In the genomic region with DNA sequence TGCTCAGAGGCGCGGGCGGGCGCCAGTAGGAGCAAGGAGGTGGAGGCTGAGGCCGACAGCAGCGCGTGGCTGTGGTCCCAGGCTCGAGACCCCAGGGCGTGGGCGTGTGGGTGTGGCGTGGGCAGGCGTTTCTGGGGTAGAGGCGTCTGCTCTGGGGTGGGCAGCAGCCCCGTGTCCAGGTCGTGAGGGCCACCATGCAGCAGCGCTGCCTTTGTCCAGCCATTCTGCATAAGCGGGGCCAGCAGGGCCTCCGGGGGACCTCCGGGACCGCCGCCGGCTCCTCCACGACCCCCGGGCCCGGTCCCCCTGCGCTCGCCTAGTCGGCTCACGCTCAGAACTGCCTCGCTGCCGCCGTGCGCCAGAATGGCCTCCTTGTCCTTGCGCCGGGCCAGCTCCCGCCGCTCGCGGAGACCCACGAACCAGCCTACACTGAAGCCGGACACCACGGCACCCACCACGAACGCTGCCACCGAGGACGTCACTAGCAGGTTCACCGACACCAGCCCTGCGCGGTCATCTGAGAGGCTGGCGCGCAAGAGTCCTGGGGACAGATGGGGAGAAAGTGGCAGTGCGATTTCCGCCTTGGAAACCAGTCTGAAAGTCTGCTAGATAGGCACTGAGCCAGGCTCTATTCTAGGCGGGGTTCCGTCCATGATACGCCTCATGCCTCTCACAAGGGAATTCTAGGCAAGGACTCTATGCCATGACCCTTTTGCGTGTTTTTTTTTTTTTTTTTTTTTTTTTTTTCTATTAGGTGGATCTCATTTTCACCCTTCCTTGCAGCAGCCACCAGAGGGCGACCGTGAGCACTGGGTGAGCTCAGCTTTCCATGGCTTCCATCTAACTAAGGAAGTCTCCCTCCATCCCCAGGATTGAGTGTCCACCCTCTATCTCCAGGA, we compare ENCODE assay signal across 8 mouse cellular contexts. TPM values are rescaled to one million over a fixed set of nuclear protein-coding genes. Genes with fewer than 3 reads are reported as not detected.
DNase-seq lines count a peak whose midpoint lies in the region; ATAC-seq and TF ChIP-seq lines count a peak whose summit lies in the region.

No protein-coding gene starts in this region.

- peak; percentile 77 for TF ChIP-seq CTCF in G1E (IDR thresholded peaks at IDR 0.05; ENCODE audit: low read depth, low read length)

- H3K9me3 ChIP-seq in G1E (replicated peaks) = no peaks in the 10 kb centered on the region
- H3K9me3 ChIP-seq in limb, embryonic 11.5 days (ENCODE audit: control insufficient read depth, low read length) = peaks cover 7% of the 10 kb centered on the region; the same call in 1 of the 2 replicates
- peaks cover 10% of the 10 kb centered on the region; the same call in 1 of the 2 replicates for H3K9me3 ChIP-seq in midbrain, embryonic 16.5 days (replicated peaks; ENCODE audit: control insufficient read depth, low read length, poor library complexity, severe bottlenecking)

- 4% methylated on average over 57 of the region's 59 CpGs for WGBS in limb, embryonic 11.5 days
- WGBS in midbrain, embryonic 16.5 days = 16% methylated on average over 59 of the region's 59 CpGs

- peak; percentile 98 for DNase-seq in heart, adult 11 months
- DNase-seq in heart, postnatal 25 days (ENCODE audit: low spot score) = no peak
- peak; percentile 61 for DNase-seq in G1E (ENCODE audit: low spot score)
- DNase-seq in embryo, embryonic 11 days = peak; percentile 73
- peak; percentile 73 to 80 for DNase-seq in heart, postnatal 10 days
- DNase-seq in limb, embryonic 11.5 days (ENCODE audit: low spot score) = peak; percentile 80
- DNase-seq in ovary, postnatal 14 days (ENCODE audit: low spot score) = no peak

- peaks cover 60% of the 10 kb centered on the region for H3K27me3 ChIP-seq in G1E (ENCODE audit: insufficient read depth, low read length)
- peaks cover 51% of the 10 kb centered on the region for H3K27me3 ChIP-seq in limb, embryonic 11.5 days (ENCODE audit: control insufficient read depth, insufficient read depth, low read length)
- peaks cover 39% of the 10 kb centered on the region for H3K27me3 ChIP-seq in midbrain, embryonic 16.5 days (ENCODE audit: control insufficient read depth, insufficient read depth, low read depth, low read length)

- H3K36me3 ChIP-seq in G1E (replicated peaks) = peaks cover 34% of the 10 kb centered on the region
- H3K36me3 ChIP-seq in limb, embryonic 11.5 days (ENCODE audit: control insufficient read depth, insufficient read depth, low read length) = no peaks in the 10 kb centered on the region
- peaks cover 49% of the 10 kb centered on the region for H3K36me3 ChIP-seq in midbrain, embryonic 16.5 days (ENCODE audit: control insufficient read depth, insufficient read depth, low read length)

- peak overlapping the region; percentile 55 for H3K9ac ChIP-seq in limb, embryonic 11.5 days (ENCODE audit: low read length)
- no peak overlapping the region for H3K9ac ChIP-seq in midbrain, embryonic 16.5 days (ENCODE audit: low read depth, low read length)

- H3K4me3 ChIP-seq in G1E (ENCODE audit: low read depth, low read length) = no peak overlapping the region
- H3K4me3 ChIP-seq in limb, embryonic 11.5 days (ENCODE audit: low read depth, low read length) = peak overlapping the region; percentile 26
- no peak overlapping the region for H3K4me3 ChIP-seq in midbrain, embryonic 16.5 days (ENCODE audit: low read depth, low read length)

- intact Hi-C loops in heart, postnatal 25 days (cut with DNase I) = no loop called here
- intact Hi-C loops in heart, postnatal 10 days (cut with DNase I) = no loop called here

- H3K4me2 ChIP-seq in limb, embryonic 11.5 days (ENCODE audit: low read depth, severe bottlenecking) = peak overlapping the region; percentile 55
- H3K4me2 ChIP-seq in midbrain, embryonic 16.5 days (ENCODE audit: low read length) = peak overlapping the region; percentile 31; the same call in 1 of the 2 replicates

- ATAC-seq in G1E (ENCODE audit: extremely low read depth, insufficient number of reproducible peaks, low FRiP score, poor library complexity, severe bottlenecking) = no peak
- no peak for ATAC-seq in limb, embryonic 11.5 days (ENCODE audit: insufficient number of reproducible peaks, low FRiP score, low TSS enrichment, low read depth)
- ATAC-seq in midbrain, embryonic 16.5 days = no peak

- H3K4me1 ChIP-seq in G1E (ENCODE audit: insufficient read depth, low read depth, low read length) = peaks cover 5% of the 10 kb centered on the region
- H3K4me1 ChIP-seq in limb, embryonic 11.5 days (ENCODE audit: control insufficient read depth, insufficient read depth, low read length) = peaks cover 10% of the 10 kb centered on the region; the same call in 1 of the 2 replicates
- H3K4me1 ChIP-seq in midbrain, embryonic 16.5 days (ENCODE audit: control insufficient read depth, insufficient read depth, low read length) = 0 out of 2 replicates have a peak, but pooled peaks cover 4% of the 10 kb centered on the region

- H3K27ac ChIP-seq in limb, embryonic 11.5 days (replicated peaks; ENCODE audit: low read depth, low read length) = no peak overlapping the region
- no peak overlapping the region for H3K27ac ChIP-seq in midbrain, embryonic 16.5 days (ENCODE audit: low read length)

RNA-seq across cellular contexts. Expression of a gene that starts 2.8 kb away (rescaled TPM):
- 10 to 100 TPM; 53.8 to 55.0 TPM for total RNA-seq in heart, postnatal 25 days (2021)
- total RNA-seq in G1E (2014; fragmentation: Nextera tagmentation) (not detected in 2 replicates), G1E (2017) (not detected in 2 replicates)
- polyA plus RNA-seq in G1E (2012) = 0.04 TPM in 1 of 2 replicates, not detected in the other
- total RNA-seq in heart, postnatal 10 days (2021) = 10 to 100 TPM; 12.6 to 25.2 TPM
- 0.28 TPM in 1 of 2 replicates, not detected in the other for polyA plus RNA-seq in limb, embryonic 11.5 days (2014; fragmentation: Nextera tagmentation; extraction: Ambion mirVana)
- 0.25 and 0.30 TPM in 2 replicates for polyA plus RNA-seq in midbrain, embryonic 16.5 days (2015; fragmentation: Nextera tagmentation; extraction: Ambion mirVana)

RNA-seq across cellular contexts. Expression of a gene that starts 7.2 kb away (rescaled TPM):
- 100 to 1,000 TPM; 143 to 166 TPM for total RNA-seq in heart, postnatal 25 days (2021)
- total RNA-seq in G1E (2014; fragmentation: Nextera tagmentation) = not detected in 2 replicates
- 0.06 TPM in 1 of 2 replicates, not detected in the other for total RNA-seq in G1E (2017)
- not detected in 2 replicates for polyA plus RNA-seq in G1E (2012)
- 100 to 1,000 TPM; 126 to 166 TPM for total RNA-seq in heart, postnatal 10 days (2021)
- 0.16 and 0.43 TPM in 2 replicates for polyA plus RNA-seq in limb, embryonic 11.5 days (2014; fragmentation: Nextera tagmentation; extraction: Ambion mirVana)
- polyA plus RNA-seq in midbrain, embryonic 16.5 days (2015; fragmentation: Nextera tagmentation; extraction: Ambion mirVana) = 1.2 and 2.8 TPM in 2 replicates

RNA-seq across cellular contexts. Expression of a gene that starts 15.0 kb away (rescaled TPM):
- 100 to 1,000 TPM; 135 to 136 TPM for total RNA-seq in heart, postnatal 25 days (2021)
- total RNA-seq in G1E (2014; fragmentation: Nextera tagmentation) (not detected in 2 replicates), G1E (2017) (0.05 and 0.06 TPM in 2 replicates)
- not detected in 2 replicates for polyA plus RNA-seq in G1E (2012)
- total RNA-seq in heart, postnatal 10 days (2021) = 100 to 1,000 TPM in 1 of 2 experiments, 10 to 100 TPM in 1; 80.9 to 155 TPM
- polyA plus RNA-seq in limb, embryonic 11.5 days (2014; fragmentation: Nextera tagmentation; extraction: Ambion mirVana) = 0.09 TPM in 1 of 2 replicates, not detected in the other
- polyA plus RNA-seq in midbrain, embryonic 16.5 days (2015; fragmentation: Nextera tagmentation; extraction: Ambion mirVana) = 0.05 and 0.15 TPM in 2 replicates

RNA-seq across cellular contexts. Expression of a gene that starts 15.5 kb away (rescaled TPM):
- 1 to 10 TPM; 7.3 to 8.8 TPM for total RNA-seq in heart, postnatal 25 days (2021)
- total RNA-seq in G1E (2014; fragmentation: Nextera tagmentation) (2.7 and 4.0 TPM in 2 replicates), G1E (2017) (3.4 and 3.6 TPM in 2 replicates)
- 14.1 and 16.1 TPM in 2 replicates for polyA plus RNA-seq in G1E (2012)
- total RNA-seq in heart, postnatal 10 days (2021) = 10 to 100 TPM; 11.3 to 13.7 TPM
- 0.60 and 0.88 TPM in 2 replicates for polyA plus RNA-seq in limb, embryonic 11.5 days (2014; fragmentation: Nextera tagmentation; extraction: Ambion mirVana)
- polyA plus RNA-seq in midbrain, embryonic 16.5 days (2015; fragmentation: Nextera tagmentation; extraction: Ambion mirVana) = 13.2 and 14.4 TPM in 2 replicates

RNA-seq across cellular contexts. Expression of a gene that starts 37.7 kb away (rescaled TPM):
- total RNA-seq in heart, postnatal 25 days (2021) = 1 to 10 TPM; 2.2 to 2.5 TPM
- total RNA-seq in G1E (2014; fragmentation: Nextera tagmentation) (2.0 and 2.1 TPM in 2 replicates), G1E (2017) (2.8 and 3.2 TPM in 2 replicates)
- 1.0 and 1.1 TPM in 2 replicates for polyA plus RNA-seq in G1E (2012)
- total RNA-seq in heart, postnatal 10 days (2021) = 1 to 10 TPM; 5.8 to 8.4 TPM
- polyA plus RNA-seq in limb, embryonic 11.5 days (2014; fragmentation: Nextera tagmentation; extraction: Ambion mirVana) = 8.2 and 9.2 TPM in 2 replicates
- 10.5 and 10.8 TPM in 2 replicates for polyA plus RNA-seq in midbrain, embryonic 16.5 days (2015; fragmentation: Nextera tagmentation; extraction: Ambion mirVana)

Comparison
In these comparisons a context has a peak if more than half of its experiments do, and no peak if none do; other contexts are left out.
1. DNase-seq: peak in heart, adult 11 months (single experiment), G1E (single experiment), embryo, embryonic 11 days (single experiment), heart, postnatal 10 days (2 of 2) and limb, embryonic 11.5 days (single experiment); none in heart, postnatal 25 days (single experiment) and ovary, postnatal 14 days (single experiment).
2. RNA of a gene that starts 2.8 kb away (total RNA-seq): 53.8 to 55.0 TPM in heart, postnatal 25 days and 12.6 to 25.2 TPM in heart, postnatal 10 days; not detected in G1E; every median in the first group is over 10 times any median in the second.
3. RNA of a gene that starts 7.2 kb away (total RNA-seq): 143 to 166 TPM in heart, postnatal 25 days and 126 to 166 TPM in heart, postnatal 10 days; 0.06 TPM in G1E; every median in the first group is over 100 times any median in the second.
4. RNA of a gene that starts 15.0 kb away (total RNA-seq): 80.9 to 155 TPM in heart, postnatal 10 days and 135 to 136 TPM in heart, postnatal 25 days; 0.05 to 0.06 TPM in G1E; every median in the first group is over 10 times any median in the second.